Mouse (Mus musculus) MEL (cell line): ENCODE results near the gene Itprip. TPM values are rescaled to one million over a fixed set of nuclear protein-coding genes. Genes with fewer than 3 reads are reported as not detected.

ENCODE experiments used
- DNase-seq: peaks from one replicate; pipeline ENCODE4 v3.0.0; 2011; ENCODE audit warnings: low read depth, low spot score
- H3K27ac ChIP-seq: 2 replicates; pipeline ENCODE4 v1.5.1; 2012; ENCODE audit warnings: low read depth, mild to moderate bottlenecking, control low read depth, low read length, moderate library complexity; ENCODE audit not compliant: control insufficient read depth
- H3K27me3 ChIP-seq, 2 experiments: fragments of 150-350 bp in 1 of 2; sonication (generic) in 1 of 2; 2 replicates each; pipeline ENCODE4 v1.6.1; 2012; ENCODE audit warnings: low read length in 2 of 2, mild to moderate bottlenecking in 2 of 2, improper control_type of control experiment in 1 of 2, moderate library complexity in 1 of 2; ENCODE audit not compliant: insufficient read depth in 2 of 2, control insufficient read depth in 1 of 2
- H3K36me3 ChIP-seq, 2 experiments: 2 replicates each; pipeline ENCODE4 v1.6.1; 2012 to 2014; ENCODE audit warnings: low read length in 2 of 2, improper control_type of control experiment in 1 of 2, inconsistent platforms in 1 of 2, mild to moderate bottlenecking in 1 of 2; ENCODE audit not compliant: insufficient read depth in 2 of 2, control insufficient read depth in 1 of 2
- H3K4me1 ChIP-seq, 2 experiments: fragments of 150-350 bp in 1 of 2; sonication (generic) in 1 of 2; 2 replicates each; pipeline ENCODE4 v1.6.1; 2012; ENCODE audit warnings: low read length in 2 of 2, improper control_type of control experiment in 1 of 2, mild to moderate bottlenecking in 1 of 2; ENCODE audit not compliant: insufficient read depth in 2 of 2, control insufficient read depth in 1 of 2
- H3K4me3 ChIP-seq, 2 experiments: fragments of 150-350 bp in 1 of 2; sonication (generic) in 1 of 2; 2 replicates each; pipeline ENCODE4 v1.5.1; 2012; ENCODE audit warnings: low read depth in 2 of 2, low read length in 2 of 2, mild to moderate bottlenecking in 2 of 2, moderate library complexity in 2 of 2, control low read depth in 1 of 2, improper control_type of control experiment in 1 of 2; ENCODE audit not compliant: control insufficient read depth in 1 of 2, insufficient read depth in 1 of 2
- H3K79me2 ChIP-seq: 2 replicates; pipeline ENCODE4 v1.6.1; 2012; ENCODE audit warnings: mild to moderate bottlenecking, low read length, moderate library complexity; ENCODE audit not compliant: control insufficient read depth, poor library complexity, insufficient read depth
- H3K9ac ChIP-seq: 2 replicates; pipeline ENCODE4 v1.6.1; 2012; ENCODE audit warnings: low read depth, mild to moderate bottlenecking, control low read depth, low read length, moderate library complexity; ENCODE audit not compliant: control insufficient read depth, poor library complexity, severe bottlenecking
- H3K9me3 ChIP-seq: fragments of 150-350 bp; sonication (generic); replicated peaks from 2 replicates; pipeline ENCODE4 v1.6.1; 2012; ENCODE audit warnings: mild to moderate bottlenecking, low read length, improper control_type of control experiment, moderate library complexity; ENCODE audit not compliant: insufficient read depth
- CHD1 ChIP-seq: IDR thresholded peaks from 2 replicates; pipeline ENCODE4 v1.6.1; 2012; ENCODE audit warnings: low read depth, mild to moderate bottlenecking, inconsistent platforms, low read length, improper control_type of control experiment
- CHD2 ChIP-seq: IDR thresholded peaks from 2 replicates; pipeline ENCODE4 v1.6.1; 2011; ENCODE audit warnings: low read length, improper control_type of control experiment
- ELF1 ChIP-seq: IDR thresholded peaks from 2 replicates; pipeline ENCODE4 v1.6.1; 2014; ENCODE audit warnings: low read depth, mild to moderate bottlenecking, inconsistent platforms, low read length, improper control_type of control experiment, moderate library complexity
- EP300 ChIP-seq, 2 experiments: IDR thresholded peaks; 2 replicates each; pipeline ENCODE4 v1.6.1; 2011; ENCODE audit warnings: improper control_type of control experiment in 2 of 2, low read length in 2 of 2, low read depth in 1 of 2, mild to moderate bottlenecking in 1 of 2
- ETS1 ChIP-seq: IDR thresholded peaks from 2 replicates; pipeline ENCODE4 v1.6.1; 2012; ENCODE audit warnings: low read depth, mild to moderate bottlenecking, inconsistent platforms, low read length, improper control_type of control experiment, moderate library complexity
- GABPA ChIP-seq: IDR thresholded peaks from 2 replicates; pipeline ENCODE4 v1.6.1; 2012; ENCODE audit warnings: low read depth, mild to moderate bottlenecking, inconsistent platforms, low read length, improper control_type of control experiment, moderate library complexity
- POLR2A ChIP-seq, 2 experiments: IDR thresholded peaks; 2 replicates each; pipeline ENCODE4 v1.6.1; 2011 to 2012; ENCODE audit warnings: low read length in 2 of 2, mild to moderate bottlenecking in 2 of 2, control low read depth in 1 of 2, improper control_type of control experiment in 1 of 2, low read depth in 1 of 2, moderate library complexity in 1 of 2; ENCODE audit not compliant: control insufficient read depth in 1 of 2, insufficient read depth in 1 of 2, poor library complexity in 1 of 2
- SIN3A ChIP-seq: IDR thresholded peaks from 2 replicates; pipeline ENCODE4 v1.6.1; 2012; ENCODE audit warnings: low read length, improper control_type of control experiment, inconsistent platforms
- TBP ChIP-seq: IDR thresholded peaks from 2 replicates; pipeline ENCODE4 v1.8.0; 2011; ENCODE audit warnings: low read depth, low read length, improper control_type of control experiment
- TCF12 ChIP-seq: IDR thresholded peaks from 2 replicates; pipeline ENCODE4 v1.6.1; 2014; ENCODE audit warnings: low read depth, mild to moderate bottlenecking, inconsistent platforms, low read length, improper control_type of control experiment, moderate library complexity
- USF2 ChIP-seq, 2 experiments: IDR thresholded peaks; 2 replicates each; pipeline ENCODE4 v1.6.1; 2011 to 2012; ENCODE audit warnings: improper control_type of control experiment in 2 of 2, low read length in 2 of 2, borderline replicate concordance in 1 of 2, inconsistent platforms in 1 of 2, low read depth in 1 of 2, mild to moderate bottlenecking in 1 of 2; ENCODE audit not compliant: insufficient read depth in 1 of 2
- ZC3H11A ChIP-seq: IDR thresholded peaks from 2 replicates; pipeline ENCODE4 v1.6.1; 2012; ENCODE audit warnings: low read depth, mild to moderate bottlenecking, inconsistent platforms, low read length, improper control_type of control experiment
- ZKSCAN1 ChIP-seq: IDR thresholded peaks from 2 replicates; pipeline ENCODE4 v1.6.1; 2012; ENCODE audit warnings: low read depth, mild to moderate bottlenecking, inconsistent platforms, low read length, improper control_type of control experiment, moderate library complexity
- ZMIZ1 ChIP-seq: IDR thresholded peaks from 2 replicates; pipeline ENCODE4 v1.6.1; 2012; ENCODE audit warnings: low read depth, mild to moderate bottlenecking, inconsistent platforms, low read length, improper control_type of control experiment, moderate library complexity
- ZNF384 ChIP-seq: IDR thresholded peaks from 2 replicates; pipeline ENCODE4 v1.6.1; 2012; ENCODE audit warnings: low read depth, mild to moderate bottlenecking, inconsistent platforms, low read length, improper control_type of control experiment
- polyA plus RNA-seq, 2 experiments: library from polyadenylated mRNA; stranded (reverse) in 1 of 2; unstranded in 1 of 2; fragments of >175 nt in 1 of 2; fragments of >200 nt in 1 of 2; gene quantifications; 2 replicates each; pipeline versions ENCODE4 v1.2.1 to v1.2.4; 2012; ENCODE audit warnings: low replicate concordance in 2 of 2, low read depth in 1 of 2; ENCODE audit not compliant: insufficient read length in 2 of 2, insufficient read depth in 1 of 2, missing spikeins in 1 of 2
- total RNA-seq: library from RNA; depleted of rRNA; stranded (reverse); fragments of 300-350 nt; gene quantifications from 2 replicates; pipeline ENCODE4 v1.2.3, GENCODE M21; 2012

The Itprip gene
- total and polyA plus RNA-seq, 3 experiments: 26.3 to 26.9 TPM; not detected in 1

DNA sequence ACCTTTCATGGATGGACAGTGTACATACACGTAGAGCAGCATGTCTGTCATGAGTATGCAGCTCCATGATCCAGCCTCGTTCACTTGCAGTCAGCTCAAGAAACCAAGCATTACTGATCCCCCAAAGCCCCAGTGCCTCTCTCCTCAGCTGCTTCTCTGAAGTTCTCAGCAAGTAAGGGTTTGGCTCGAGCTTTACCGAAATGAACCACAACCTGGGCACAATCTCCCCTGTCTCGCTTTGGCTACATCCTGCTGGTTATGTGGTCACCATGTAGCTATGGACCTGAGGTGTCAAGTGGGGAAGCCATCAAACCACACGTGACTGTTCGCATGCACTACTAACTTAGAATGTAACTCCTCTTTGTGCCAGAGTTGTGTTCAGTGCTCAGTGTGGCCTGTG, 31.8 kb upstream of the Itprip start:
- no peak overlapping the region for H3K4me3 ChIP-seq
- no peaks in the 10 kb centered on the region for H3K79me2 ChIP-seq
- H3K36me3 ChIP-seq: no peaks in the 10 kb centered on the region
- H3K27me3 ChIP-seq: no peaks in the 10 kb centered on the region
- H3K9ac ChIP-seq: no peak overlapping the region
- no peak for DNase-seq
- no peaks in the 10 kb centered on the region for H3K4me1 ChIP-seq
- no peaks in the 10 kb centered on the region for H3K9me3 ChIP-seq
- H3K27ac ChIP-seq: no peak overlapping the region
- TF ChIP-seq ZMIZ1: no peak
- no peak for TF ChIP-seq ZNF384
- no peak for TF ChIP-seq ELF1
- TF ChIP-seq TBP: no peak
- TF ChIP-seq TCF12: no peak
- TF ChIP-seq GABPA: no peak
- no peak for TF ChIP-seq ZKSCAN1
- no peak for TF ChIP-seq CHD2
- TF ChIP-seq ZC3H11A: no peak
- TF ChIP-seq EP300 (IDR thresholded peaks at IDR 0.05; ENCODE audit: low read depth in 1 of 2, low read length in 2 of 2): no peak

- DNase-seq: no peak
- no peaks in the 10 kb centered on the region for H3K36me3 ChIP-seq
- H3K27me3 ChIP-seq: 0 out of 4 replicates have a peak, but pooled peaks cover 0 to 1% of the 10 kb centered on the region in 2 experiments
- no peak overlapping the region for H3K27ac ChIP-seq
- H3K9ac ChIP-seq: no peak overlapping the region
- no peaks in the 10 kb centered on the region for H3K4me1 ChIP-seq
- H3K9me3 ChIP-seq: no peaks in the 10 kb centered on the region
- TF ChIP-seq ELF1 (no peak), ETS1 (no peak), CHD1 (no peak), POLR2A (IDR thresholded peaks at IDR 0.05; ENCODE audit: control insufficient read depth in 1 of 2, insufficient read depth in 1 of 2, low read depth in 1 of 2, low read length in 2 of 2, poor library complexity in 1 of 2) (no peak), SIN3A (no peak), USF2 (IDR thresholded peaks at IDR 0.05; ENCODE audit: borderline replicate concordance in 1 of 2, insufficient read depth in 1 of 2, low read depth in 1 of 2, low read length in 2 of 2) (no peak)
- no peak overlapping the region for H3K4me3 ChIP-seq
- H3K79me2 ChIP-seq: no peaks in the 10 kb centered on the region
Measured at GRCm38 (mm10) chr19:47946821-47947465, 27.8 kb upstream of the Itprip start.
